Mouse (Mus musculus): ENCODE data around the gene Golga7b. TPM values are rescaled to one million over a fixed set of nuclear protein-coding genes. Genes with fewer than 3 reads are reported as not detected.
A peak's percentile ranks its signal among the peaks of the same experiment; 100 is the strongest.

Golga7b gene
- polyA plus RNA-seq, 1 experiment from 2014 or later, result not detected

DNA sequence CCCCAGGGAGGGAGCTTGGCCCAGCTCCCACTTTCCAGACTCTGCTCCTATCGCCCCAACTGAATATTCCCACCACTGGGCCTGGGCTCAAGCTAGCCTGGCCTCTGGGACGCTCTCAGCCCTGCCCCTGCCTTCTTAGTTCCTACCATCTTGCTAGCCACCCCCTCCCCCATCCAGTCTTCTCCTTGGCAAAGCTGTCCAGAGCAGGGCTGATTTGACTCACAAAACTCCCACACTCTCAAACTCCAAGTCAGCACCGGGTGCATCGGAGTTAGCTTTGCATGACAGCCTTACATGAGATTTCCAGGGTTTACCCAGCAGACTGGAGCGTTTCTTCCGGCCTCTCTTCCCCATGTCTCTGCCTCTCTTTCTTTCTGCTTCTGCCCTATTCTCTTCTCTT lies 45.8 kb downstream of the Golga7b start:
- Histone ChIP-seq H3K36me3 (ENCODE audit: control insufficient read depth, insufficient read depth, low read length) (no peaks in the 10 kb centered on the region), H3K9me3 (ENCODE audit: control insufficient read depth, low read length) (no peaks in the 10 kb centered on the region), H3K9ac (ENCODE audit: low read length) (no peak overlapping the region), H3K4me2 (ENCODE audit: low read depth, severe bottlenecking) (no peak overlapping the region), H3K27me3 (ENCODE audit: control insufficient read depth, insufficient read depth, low read length) (no peaks in the 10 kb centered on the region), H3K4me1 (ENCODE audit: control insufficient read depth, insufficient read depth, low read length) (peaks cover 5% of the 10 kb centered on the region; the same call in 1 of the 2 replicates), H3K27ac (replicated peaks; ENCODE audit: low read depth, low read length) (no peak overlapping the region), H3K4me3 (ENCODE audit: low read depth, low read length) (no peak overlapping the region)
- DNase-seq (ENCODE audit: low spot score) (no peak), ATAC-seq (ENCODE audit: insufficient number of reproducible peaks, low FRiP score, low TSS enrichment, low read depth) (no peak)
- WGBS, result 76% methylated on average over 6 of the region's 6 CpGs

DNA sequence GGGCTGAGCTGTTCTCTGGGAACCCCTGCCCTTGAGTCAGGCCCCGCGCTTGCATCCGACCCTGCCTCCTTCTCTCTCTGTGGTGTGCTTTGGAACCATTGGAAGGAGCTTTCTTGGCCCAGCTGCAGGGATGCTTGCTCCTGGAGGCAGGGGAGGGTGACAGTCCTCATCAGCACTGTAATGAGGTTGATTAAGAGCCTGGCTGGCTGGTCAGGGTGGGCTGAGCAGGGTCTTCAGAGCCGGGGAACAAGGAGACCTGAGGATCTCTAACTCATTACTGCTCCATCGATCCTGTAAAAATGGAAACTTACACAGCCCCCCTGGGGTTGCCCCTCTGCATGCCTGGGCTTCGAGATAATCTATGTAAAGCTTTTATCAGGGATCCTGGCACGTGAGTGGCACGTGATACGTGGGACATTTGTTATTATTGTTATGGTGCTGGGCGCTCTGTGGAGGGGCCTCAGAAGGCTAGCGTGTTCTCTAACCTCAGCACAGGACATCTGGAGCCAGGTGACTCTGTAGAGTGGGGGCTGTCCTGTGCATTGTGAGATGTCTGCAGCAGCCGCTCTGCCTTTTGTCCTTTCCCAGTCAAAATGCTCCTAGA lies 55.9 kb downstream of the Golga7b start:
- peaks cover 9% of the 10 kb centered on the region; the same call in 1 of the 2 replicates for H3K4me1 ChIP-seq (ENCODE audit: control insufficient read depth, insufficient read depth, low read length)
- H3K27me3 ChIP-seq (ENCODE audit: control insufficient read depth, insufficient read depth, low read length), result no peaks in the 10 kb centered on the region
- H3K36me3 ChIP-seq (ENCODE audit: control insufficient read depth, insufficient read depth, low read length), result no peaks in the 10 kb centered on the region
- no peak overlapping the region for H3K4me2 ChIP-seq (ENCODE audit: low read depth, severe bottlenecking)
- no peaks in the 10 kb centered on the region for H3K9me3 ChIP-seq (ENCODE audit: control insufficient read depth, low read length)
- no peak for ATAC-seq (ENCODE audit: insufficient number of reproducible peaks, low FRiP score, low TSS enrichment, low read depth)
- no peak overlapping the region for H3K4me3 ChIP-seq (ENCODE audit: low read depth, low read length)
- H3K27ac ChIP-seq (replicated peaks; ENCODE audit: low read depth, low read length), result no peak overlapping the region
- DNase-seq (ENCODE audit: low spot score), result no peak
- H3K9ac ChIP-seq (ENCODE audit: low read length), result no peak overlapping the region
- WGBS, result 76% methylated on average over 12 of the region's 12 CpGs

DNA sequence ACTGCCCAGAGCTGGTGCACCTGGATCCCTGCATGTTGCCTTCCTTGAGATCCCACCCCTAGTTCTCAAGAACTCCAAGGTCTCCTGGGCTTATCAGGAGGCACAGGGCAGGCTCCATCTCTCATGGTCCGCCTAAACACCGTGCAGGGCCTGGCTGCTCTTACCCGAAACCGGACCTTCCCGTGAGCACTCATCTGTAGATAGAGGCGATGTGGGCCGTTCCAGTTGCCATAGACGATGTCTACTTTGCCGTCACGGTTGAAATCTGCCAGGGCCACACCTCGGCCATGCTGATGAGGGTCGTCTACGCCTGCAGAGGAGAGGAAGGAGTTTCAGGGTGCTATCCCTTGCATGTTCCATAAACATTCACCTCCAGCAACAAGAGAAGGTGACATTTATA lies 57.1 kb downstream of the Golga7b start:
- H3K27ac ChIP-seq (replicated peaks; ENCODE audit: low read depth, low read length), result no peak overlapping the region
- ATAC-seq (ENCODE audit: insufficient number of reproducible peaks, low FRiP score, low TSS enrichment, low read depth), result no peak
- no peaks in the 10 kb centered on the region for H3K36me3 ChIP-seq (ENCODE audit: control insufficient read depth, insufficient read depth, low read length)
- H3K9ac ChIP-seq (ENCODE audit: low read length), result no peak overlapping the region
- H3K4me1 ChIP-seq (ENCODE audit: control insufficient read depth, insufficient read depth, low read length), result peaks cover 9% of the 10 kb centered on the region; the same call in 1 of the 2 replicates
- no peaks in the 10 kb centered on the region for H3K27me3 ChIP-seq (ENCODE audit: control insufficient read depth, insufficient read depth, low read length)
- no peaks in the 10 kb centered on the region for H3K9me3 ChIP-seq (ENCODE audit: control insufficient read depth, low read length)
- no peak for DNase-seq (ENCODE audit: low spot score)
- no peak overlapping the region for H3K4me3 ChIP-seq (ENCODE audit: low read depth, low read length)
- 82% methylated on average over 13 of the region's 13 CpGs for WGBS
- H3K4me2 ChIP-seq (ENCODE audit: low read depth, severe bottlenecking), result no peak overlapping the region

DNA sequence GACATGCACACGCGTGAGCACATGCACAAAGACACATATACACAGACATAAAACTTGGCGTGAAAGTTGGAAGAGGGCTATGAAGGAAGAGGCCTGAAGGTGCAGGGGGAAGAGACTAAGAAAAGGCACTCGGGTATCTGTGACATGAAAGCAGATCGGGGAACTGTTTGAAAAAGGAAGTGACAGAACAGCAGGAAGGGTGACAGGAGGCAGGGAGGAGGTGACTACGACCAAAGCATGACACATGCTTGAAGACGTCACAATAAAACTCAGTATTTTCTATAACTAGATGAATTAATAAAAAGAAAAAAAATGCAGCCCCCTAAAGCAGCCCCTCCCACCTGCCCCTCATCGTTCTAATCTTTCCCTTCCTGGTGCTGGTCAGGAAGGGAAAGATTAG lies 58.4 kb downstream of the Golga7b start:
- ATAC-seq (ENCODE audit: insufficient number of reproducible peaks, low FRiP score, low TSS enrichment, low read depth) (no peak), DNase-seq (ENCODE audit: low spot score) (no peak)
- Histone ChIP-seq H3K4me3 (ENCODE audit: low read depth, low read length) (no peak overlapping the region), H3K27me3 (ENCODE audit: control insufficient read depth, insufficient read depth, low read length) (no peaks in the 10 kb centered on the region), H3K9me3 (ENCODE audit: control insufficient read depth, low read length) (no peaks in the 10 kb centered on the region), H3K36me3 (ENCODE audit: control insufficient read depth, insufficient read depth, low read length) (no peaks in the 10 kb centered on the region), H3K4me1 (ENCODE audit: control insufficient read depth, insufficient read depth, low read length) (peaks cover 9% of the 10 kb centered on the region; the same call in 1 of the 2 replicates), H3K4me2 (ENCODE audit: low read depth, severe bottlenecking) (no peak overlapping the region), H3K9ac (ENCODE audit: low read length) (no peak overlapping the region), H3K27ac (replicated peaks; ENCODE audit: low read depth, low read length) (no peak overlapping the region)
- 63% methylated on average over 8 of the region's 8 CpGs for WGBS

DNA sequence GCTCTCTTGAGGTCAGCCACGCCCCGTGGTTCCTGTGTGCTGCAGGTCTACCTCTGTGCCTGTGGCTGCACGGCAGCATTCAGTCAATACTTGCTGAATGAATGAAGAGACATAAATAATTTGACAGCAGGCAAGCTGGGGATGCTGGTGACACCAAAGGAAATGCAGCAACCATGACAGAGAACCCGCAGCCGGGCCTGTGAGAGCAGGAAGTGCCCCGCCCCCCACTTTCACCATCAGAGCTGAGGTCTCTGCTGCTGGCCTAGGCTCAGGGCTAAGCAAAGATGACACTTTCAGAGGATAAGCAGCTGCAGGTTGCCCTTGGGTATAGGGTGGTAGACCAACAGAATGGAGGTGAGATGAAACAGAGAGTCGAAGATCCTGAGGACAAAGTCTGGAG lies 58.8 kb downstream of the Golga7b start:
- Histone ChIP-seq H3K9ac (ENCODE audit: low read length) (no peak overlapping the region), H3K4me1 (ENCODE audit: control insufficient read depth, insufficient read depth, low read length) (peaks cover 9% of the 10 kb centered on the region; the same call in 1 of the 2 replicates), H3K4me2 (ENCODE audit: low read depth, severe bottlenecking) (no peak overlapping the region), H3K4me3 (ENCODE audit: low read depth, low read length) (no peak overlapping the region), H3K27me3 (ENCODE audit: control insufficient read depth, insufficient read depth, low read length) (no peaks in the 10 kb centered on the region), H3K9me3 (ENCODE audit: control insufficient read depth, low read length) (no peaks in the 10 kb centered on the region), H3K27ac (replicated peaks; ENCODE audit: low read depth, low read length) (no peak overlapping the region), H3K36me3 (ENCODE audit: control insufficient read depth, insufficient read depth, low read length) (no peaks in the 10 kb centered on the region)
- WGBS, result 48% methylated on average over 7 of the region's 7 CpGs
- no peak for ATAC-seq (ENCODE audit: insufficient number of reproducible peaks, low FRiP score, low TSS enrichment, low read depth)
- no peak for DNase-seq (ENCODE audit: low spot score)

DNA sequence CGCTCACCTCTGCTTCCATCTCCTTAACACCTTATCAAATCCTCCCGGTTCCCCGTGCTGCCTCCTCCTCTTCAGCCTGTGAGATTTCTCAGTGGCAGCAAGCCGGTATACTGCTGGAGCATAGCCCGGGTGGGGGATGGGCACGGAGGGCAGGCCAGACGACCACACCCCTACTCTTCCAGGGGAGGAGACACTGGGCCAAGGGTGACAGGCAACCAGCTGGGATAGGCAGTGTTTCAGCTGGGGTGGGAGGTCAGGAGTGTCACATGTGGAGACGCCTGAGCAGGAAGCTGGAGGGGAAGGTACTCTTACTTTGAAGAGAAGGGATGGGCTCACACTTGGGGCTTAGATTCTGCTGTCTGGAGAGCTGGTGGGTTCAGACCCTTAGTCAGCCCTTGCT lies 59.6 kb downstream of the Golga7b start:
- no peak for ATAC-seq (ENCODE audit: insufficient number of reproducible peaks, low FRiP score, low TSS enrichment, low read depth)
- 5% methylated on average over 8 of the region's 8 CpGs for WGBS
- no peak overlapping the region for H3K4me3 ChIP-seq (ENCODE audit: low read depth, low read length)

DNA sequence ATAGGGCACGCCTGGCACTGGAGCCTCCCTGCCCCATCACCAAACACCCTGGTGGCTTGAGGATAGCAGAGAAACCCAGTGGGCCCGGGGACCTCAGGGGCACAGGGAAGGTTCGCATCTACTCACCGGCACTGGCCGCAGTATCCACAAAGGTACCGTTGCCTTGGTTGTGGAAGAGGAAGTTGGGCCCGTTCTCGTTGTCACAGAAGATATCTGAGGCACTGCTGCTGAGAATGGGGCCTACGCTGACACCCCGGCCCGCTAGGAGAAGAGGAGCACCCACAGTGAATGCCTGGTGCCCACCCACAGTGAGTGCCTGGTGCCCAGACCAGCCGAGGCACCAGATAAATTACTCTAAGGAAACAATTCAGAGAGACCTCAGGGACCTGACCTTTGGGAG lies 61.6 kb downstream of the Golga7b start:
- no peak for ATAC-seq (ENCODE audit: insufficient number of reproducible peaks, low FRiP score, low TSS enrichment, low read depth)
- no peaks in the 10 kb centered on the region for H3K36me3 ChIP-seq (ENCODE audit: control insufficient read depth, insufficient read depth, low read length)
- WGBS, result 91% methylated on average over 12 of the region's 12 CpGs
- no peak overlapping the region for H3K9ac ChIP-seq (ENCODE audit: low read length)
- no peaks in the 10 kb centered on the region for H3K9me3 ChIP-seq (ENCODE audit: control insufficient read depth, low read length)
- H3K4me2 ChIP-seq (ENCODE audit: low read depth, severe bottlenecking), result no peak overlapping the region
- no peak overlapping the region for H3K27ac ChIP-seq (replicated peaks; ENCODE audit: low read depth, low read length)
- H3K4me1 ChIP-seq (ENCODE audit: control insufficient read depth, insufficient read depth, low read length), result peaks cover 9% of the 10 kb centered on the region; the same call in 1 of the 2 replicates
- no peak for DNase-seq (ENCODE audit: low spot score)
- H3K4me3 ChIP-seq (ENCODE audit: low read depth, low read length), result no peak overlapping the region
- H3K27me3 ChIP-seq (ENCODE audit: control insufficient read depth, insufficient read depth, low read length), result no peaks in the 10 kb centered on the region

More for the DNA sequence above, 59.6 kb downstream of the Golga7b start:
- no peak overlapping the region for H3K9ac ChIP-seq (ENCODE audit: low read length)
- H3K9me3 ChIP-seq (ENCODE audit: control insufficient read depth, low read length), result no peaks in the 10 kb centered on the region
- H3K27ac ChIP-seq (replicated peaks; ENCODE audit: low read depth, low read length), result no peak overlapping the region
- H3K27me3 ChIP-seq (ENCODE audit: control insufficient read depth, insufficient read depth, low read length), result no peaks in the 10 kb centered on the region
- DNase-seq (ENCODE audit: low spot score), result peak; percentile 47
- peaks cover 9% of the 10 kb centered on the region; the same call in 1 of the 2 replicates for H3K4me1 ChIP-seq (ENCODE audit: control insufficient read depth, insufficient read depth, low read length)
- H3K4me2 ChIP-seq (ENCODE audit: low read depth, severe bottlenecking), result no peak overlapping the region
- no peaks in the 10 kb centered on the region for H3K36me3 ChIP-seq (ENCODE audit: control insufficient read depth, insufficient read depth, low read length)

DNA sequence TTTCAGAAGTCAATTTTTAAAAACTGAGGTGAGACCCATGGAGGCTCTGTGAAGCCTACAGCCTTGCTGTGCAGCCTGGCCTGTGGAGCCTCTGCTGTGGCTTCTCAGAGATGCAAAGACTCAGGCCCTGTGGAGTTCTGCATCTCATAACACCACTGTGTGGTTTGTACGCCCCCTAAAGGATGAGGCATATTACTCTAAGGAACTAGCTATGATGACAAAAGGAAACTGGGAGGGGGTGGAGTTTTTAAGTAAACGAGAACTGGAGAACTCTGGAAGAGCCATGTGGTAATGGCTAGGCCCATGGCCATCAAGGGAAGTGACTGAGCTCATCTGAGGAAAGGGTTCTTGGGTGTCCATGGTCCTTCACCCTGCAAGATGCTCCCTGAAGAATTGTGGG lies 64.0 kb downstream of the Golga7b start:
- no peaks in the 10 kb centered on the region for H3K9me3 ChIP-seq (ENCODE audit: control insufficient read depth, low read length)

DNA sequence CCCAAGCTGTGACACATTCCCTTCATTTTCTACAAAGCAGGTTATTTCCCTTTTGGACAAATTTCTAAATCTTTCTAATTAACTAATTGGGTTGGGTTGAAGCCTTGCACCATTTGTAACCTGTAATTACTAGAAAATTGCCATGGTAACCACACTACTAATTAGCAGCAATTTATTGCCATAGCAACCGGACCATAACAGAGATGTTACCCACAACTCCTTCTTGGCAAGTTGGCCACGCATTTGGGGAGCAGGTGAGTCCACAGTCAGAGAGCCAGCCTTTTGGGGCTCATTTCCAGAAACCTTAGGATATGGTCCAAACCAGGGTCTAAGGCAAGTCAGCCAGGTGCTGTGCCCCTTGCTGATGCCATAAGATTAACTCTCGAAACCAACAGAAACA lies 64.8 kb downstream of the Golga7b start:
- Histone ChIP-seq H3K36me3 (ENCODE audit: control insufficient read depth, insufficient read depth, low read length) (no peaks in the 10 kb centered on the region), H3K4me3 (ENCODE audit: low read depth, low read length) (no peak overlapping the region), H3K27ac (replicated peaks; ENCODE audit: low read depth, low read length) (no peak overlapping the region), H3K27me3 (ENCODE audit: control insufficient read depth, insufficient read depth, low read length) (no peaks in the 10 kb centered on the region), H3K9ac (ENCODE audit: low read length) (no peak overlapping the region), H3K4me2 (ENCODE audit: low read depth, severe bottlenecking) (no peak overlapping the region), H3K4me1 (ENCODE audit: control insufficient read depth, insufficient read depth, low read length) (0 out of 2 replicates have a peak, but pooled peaks cover 1% of the 10 kb centered on the region), H3K9me3 (ENCODE audit: control insufficient read depth, low read length) (no peaks in the 10 kb centered on the region)
- WGBS, result 68% methylated on average over 3 of the region's 3 CpGs
- DNase-seq (ENCODE audit: low spot score), result no peak
- ATAC-seq (ENCODE audit: insufficient number of reproducible peaks, low FRiP score, low TSS enrichment, low read depth), result no peak

More for the DNA sequence above, 64.0 kb downstream of the Golga7b start:
- Histone ChIP-seq H3K4me1 (ENCODE audit: control insufficient read depth, insufficient read depth, low read length) (peaks cover 6% of the 10 kb centered on the region; the same call in 1 of the 2 replicates), H3K4me3 (ENCODE audit: low read depth, low read length) (no peak overlapping the region), H3K4me2 (ENCODE audit: low read depth, severe bottlenecking) (no peak overlapping the region), H3K27ac (replicated peaks; ENCODE audit: low read depth, low read length) (no peak overlapping the region), H3K27me3 (ENCODE audit: control insufficient read depth, insufficient read depth, low read length) (no peaks in the 10 kb centered on the region), H3K36me3 (ENCODE audit: control insufficient read depth, insufficient read depth, low read length) (no peaks in the 10 kb centered on the region), H3K9ac (ENCODE audit: low read length) (no peak overlapping the region)
- 43% methylated on average over 2 of the region's 2 CpGs for WGBS
- no peak for ATAC-seq (ENCODE audit: insufficient number of reproducible peaks, low FRiP score, low TSS enrichment, low read depth)
- DNase-seq (ENCODE audit: low spot score), result no peak

All from limb, embryonic 11.5 days (tissue).